Mouse (Mus musculus) frontal cortex, postnatal 10 days (tissue): Measurements from ENCODE around the gene Celf1.
A peak's percentile ranks its signal among the peaks of the same experiment; 100 is the strongest.

Experiments
- DNase-seq, 2 experiments: peaks; one replicate each; pipeline ENCODE4 v3.0.0; 2022; ENCODE audit warnings: low spot score in 2 of 2, mixed read lengths in 1 of 2

The Celf1 gene

GRCm38 (mm10) chr2:90939750-90940149 lies 432 bp upstream of the Celf1 start:
- DNase-seq: no peak

- no peak for DNase-seq
Observed at GRCm38 (mm10) chr2:90941744-90942143, 1.6 kb downstream of the Celf1 start.

- DNase-seq: no peak
Observed at GRCm38 (mm10) chr2:90950149-90950548, 10.0 kb downstream of the Celf1 start.

GRCm38 (mm10) chr2:90950582-90951194 lies 10.5 kb downstream of the Celf1 start:
- DNase-seq: no peak

GRCm38 (mm10) chr2:90953461-90953860 lies 13.3 kb downstream of the Celf1 start:
- no peak for DNase-seq

- peak in 1 of 2 experiments; percentile 26 for DNase-seq
Observed at GRCm38 (mm10) chr2:90956053-90956452, 15.9 kb downstream of the Celf1 start.

GRCm38 (mm10) chr2:90958856-90959255 lies 18.7 kb downstream of the Celf1 start:
- DNase-seq: no peak

GRCm38 (mm10) chr2:90960012-90960411 lies 19.8 kb downstream of the Celf1 start:
- no peak for DNase-seq

- no peak for DNase-seq
Observed at GRCm38 (mm10) chr2:90963304-90963703, 23.1 kb downstream of the Celf1 start.

- peak; percentile 55 to 68 for DNase-seq
Observed at GRCm38 (mm10) chr2:90964811-90965465, 24.8 kb downstream of the Celf1 start.

- DNase-seq: no peak
Observed at GRCm38 (mm10) chr2:90965466-90966080, 25.4 kb downstream of the Celf1 start.

GRCm38 (mm10) chr2:90970606-90971005 lies 30.4 kb downstream of the Celf1 start:
- no peak for DNase-seq

- DNase-seq: no peak
Observed at GRCm38 (mm10) chr2:90974101-90974500, 33.9 kb downstream of the Celf1 start.

- DNase-seq: no peak
Observed at GRCm38 (mm10) chr2:90975181-90975835, 35.1 kb downstream of the Celf1 start.

GRCm38 (mm10) chr2:90976590-90976989 lies 36.4 kb downstream of the Celf1 start:
- no peak for DNase-seq

- DNase-seq: no peak
Observed at GRCm38 (mm10) chr2:90977291-90977690, 37.1 kb downstream of the Celf1 start.

GRCm38 (mm10) chr2:90986055-90986454 lies 45.9 kb downstream of the Celf1 start:
- no peak for DNase-seq

GRCm38 (mm10) chr2:91008536-91008935 lies 68.4 kb downstream of the Celf1 start:
- DNase-seq: no peak

GRCm38 (mm10) chr2:91013881-91014280 lies 73.7 kb downstream of the Celf1 start:
- no peak for DNase-seq

- no peak for DNase-seq
Observed at GRCm38 (mm10) chr2:91015386-91015785, 75.2 kb downstream of the Celf1 start.

- peak; percentile 39 to 44 for DNase-seq
Observed at GRCm38 (mm10) chr2:91018061-91018788, 78.0 kb downstream of the Celf1 start.

- no peak for DNase-seq
Observed at GRCm38 (mm10) chr2:91019911-91020310, 79.7 kb downstream of the Celf1 start.
